Mouse (Mus musculus) lung, postnatal 0 days (tissue): ENCODE results near the gene Hic2.
"Not testable (repeated sequence)": the region's sequence is repeated elsewhere in the genome, so short reads cannot be mapped to it uniquely, and the experiment has no call there.

Experiments used
- CTCF ChIP-seq: IDR thresholded peaks from 2 replicates; pipeline ENCODE4 v1.5.1; 2016; ENCODE audit warnings: antibody characterized with exemption, mild to moderate bottlenecking
- EP300 ChIP-seq: IDR thresholded peaks from 2 replicates; pipeline ENCODE4 v1.6.1; 2016; ENCODE audit warnings: antibody characterized with exemption, mild to moderate bottlenecking, control low read depth

DNA sequence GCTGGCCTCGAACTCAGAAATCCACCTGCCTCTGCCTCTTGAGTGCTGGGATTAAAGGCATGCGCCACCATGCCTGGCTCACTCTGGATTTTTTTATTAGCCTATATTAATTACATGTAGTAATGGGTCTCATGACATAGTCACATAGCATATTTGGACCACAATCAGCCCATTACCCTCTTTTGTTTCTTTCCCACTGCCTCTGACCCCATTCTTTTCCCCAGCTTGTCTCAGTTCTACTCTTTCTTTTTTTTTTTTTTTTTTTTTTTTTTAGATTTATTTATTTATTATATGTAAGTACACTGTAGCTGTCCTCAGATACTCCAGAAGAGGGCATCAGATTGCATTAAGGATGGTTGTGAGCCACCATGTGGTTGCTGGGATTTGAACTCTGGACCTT, 1.8 kb upstream of the Hic2 start:
- not testable (repeated sequence) for TF ChIP-seq EP300, CTCF
